Mouse (Mus musculus) bone marrow, adult 2 months (tissue): ENCODE data around the gene Lmbr1.

Source experiments
- CTCF ChIP-seq: fragments of 200-500 bp; IDR thresholded peaks from 2 replicates; pipeline ENCODE4 v1.5.1; 2011; ENCODE audit warnings: low read length, control low read depth; ENCODE audit not compliant: control insufficient read depth, insufficient read depth
- POLR2A ChIP-seq: fragments of 200-500 bp; IDR thresholded peaks from 2 replicates; pipeline ENCODE4 v1.6.1; 2011; ENCODE audit warnings: low read depth, mild to moderate bottlenecking, control low read depth, low read length, borderline replicate concordance; ENCODE audit not compliant: control insufficient read depth

DNA sequence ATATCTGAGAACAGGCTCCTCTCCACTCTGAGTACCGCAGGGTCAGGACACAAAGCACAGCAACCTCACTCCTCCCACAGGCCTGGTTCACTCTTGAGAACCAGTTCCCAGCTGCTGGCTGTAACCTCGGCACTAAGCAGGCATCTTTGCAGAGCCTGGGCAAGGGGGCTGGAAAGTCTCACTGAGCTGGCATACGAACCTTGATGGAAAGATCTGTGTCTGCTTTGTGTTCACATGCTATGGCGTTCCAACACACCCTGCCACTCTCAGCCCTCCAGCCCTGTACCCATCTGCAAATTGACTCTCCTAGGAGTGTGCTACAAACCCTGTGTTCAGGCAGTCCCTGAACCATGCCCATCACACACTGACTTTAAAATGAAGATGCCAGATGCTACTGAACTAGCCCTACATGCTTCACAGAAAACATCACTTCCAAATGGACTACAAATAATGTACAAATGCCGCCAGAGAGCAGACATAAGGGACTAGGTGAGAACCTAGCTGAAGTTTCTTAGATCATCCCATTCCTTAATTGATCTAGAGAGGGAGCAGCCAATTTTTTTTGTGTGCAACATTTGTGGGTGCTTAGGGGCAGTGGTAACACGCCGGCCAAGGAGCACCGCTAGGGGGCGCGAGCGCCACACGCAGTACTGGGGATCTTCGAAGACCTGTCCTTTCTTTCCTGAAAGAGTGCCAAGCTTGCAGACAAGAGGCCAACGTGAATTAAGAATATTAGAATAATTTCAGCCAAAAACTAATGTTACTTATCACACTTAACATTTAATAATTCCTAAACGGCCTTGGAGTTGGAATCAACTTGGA lies 11.0 kb upstream of the Lmbr1 start:
- TF ChIP-seq CTCF, result peak; percentile 82
- no peak for TF ChIP-seq POLR2A
